Mouse (Mus musculus) heart, postnatal 0 days (tissue): ENCODE results near the gene Tmem150b.

Experiments
- CTCF ChIP-seq: IDR thresholded peaks from 2 replicates; pipeline ENCODE4 v1.5.1; 2016; ENCODE audit warnings: antibody characterized with exemption, control low read depth, low read depth
- EP300 ChIP-seq: IDR thresholded peaks from 2 replicates; pipeline ENCODE4 v1.6.1; 2016; ENCODE audit warnings: antibody characterized with exemption, low read depth

DNA sequence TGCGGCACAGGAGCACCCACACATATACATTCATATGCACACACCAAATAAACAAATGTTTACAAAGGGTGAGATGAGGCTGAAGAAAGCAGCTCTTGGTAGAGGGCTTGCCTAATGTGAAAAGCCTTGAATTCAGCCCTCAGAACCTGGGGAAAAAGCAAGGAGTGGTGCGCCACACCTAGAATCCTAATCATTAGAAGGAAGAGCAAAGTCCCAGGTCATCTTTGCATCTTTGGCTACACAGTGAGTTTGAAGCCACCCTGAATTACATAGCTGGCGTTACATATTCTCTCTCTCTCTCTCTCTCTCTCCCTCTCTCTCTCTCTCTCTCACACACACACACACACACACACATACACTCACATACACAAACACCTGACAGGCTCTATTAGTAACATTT lies 5.8 kb downstream of the Tmem150b start:
- TF ChIP-seq EP300, result no peak
- no peak for TF ChIP-seq CTCF
